Mouse (Mus musculus): ENCODE measurements around the gene Mcm10.

DNA sequence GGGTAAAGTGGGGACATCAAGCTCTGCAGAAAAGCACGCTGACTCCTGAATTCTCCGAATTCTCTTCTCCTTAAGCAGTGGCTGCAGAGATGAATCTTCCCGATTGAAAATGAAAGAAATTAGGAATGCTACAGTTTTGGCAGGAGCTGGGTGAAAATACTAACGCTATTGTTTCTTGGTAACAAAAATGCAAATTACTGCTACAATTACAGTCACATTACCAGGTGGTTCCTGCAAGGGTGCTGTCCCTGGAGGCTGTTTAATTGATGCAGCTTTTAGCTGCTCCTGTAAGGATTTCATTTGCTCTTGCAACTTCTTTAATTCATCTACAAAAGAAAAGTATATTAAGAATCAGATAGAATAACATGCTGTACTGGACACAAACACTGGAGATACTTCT, 5.5 kb downstream of the Mcm10 start:
- TF ChIP-seq CTCF (conservative IDR thresholded peaks at IDR 0.05; ENCODE audit: low read length) (no peak), NANOG (IDR thresholded peaks at IDR 0.05; ENCODE audit: borderline replicate concordance, low read length) (no peak)

Measured in E14TG2a.4 (cell line).